In the genomic region with DNA sequence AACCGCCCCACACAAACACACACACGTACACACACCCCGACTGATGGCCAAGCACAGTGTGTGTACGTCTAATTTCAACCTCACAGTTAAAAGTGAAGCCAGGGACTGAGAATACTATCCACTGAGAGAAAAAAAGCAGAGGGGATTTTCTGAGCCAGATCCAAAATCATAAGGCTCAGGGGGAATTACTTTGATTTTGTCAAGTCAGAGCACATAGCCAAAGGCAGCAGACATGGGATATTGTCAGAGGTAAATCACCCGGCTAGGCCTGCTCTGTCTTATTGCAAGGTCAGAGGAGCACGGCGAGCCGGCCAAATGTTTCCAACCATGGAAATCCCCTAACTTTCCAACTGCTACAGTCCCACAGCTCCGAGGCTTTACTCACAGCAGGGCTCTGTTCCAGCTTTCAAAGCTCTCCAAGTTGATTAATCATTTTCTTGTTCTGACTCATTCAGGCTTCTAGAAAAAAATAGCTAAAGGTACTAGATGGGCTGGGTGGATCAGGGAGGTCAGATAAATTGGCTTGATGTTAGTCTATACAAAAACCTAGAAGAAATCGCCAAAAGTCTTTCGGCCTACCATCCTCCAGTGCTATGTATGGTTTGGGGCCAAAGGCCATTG, we compare ENCODE assay signal across 8 mouse cellular contexts.
A peak's percentile ranks its signal among the peaks of the same experiment; 100 is the strongest.
DNase-seq lines count a peak whose midpoint lies in the region; ATAC-seq and TF ChIP-seq lines count a peak whose summit lies in the region.

No protein-coding gene starts in this region.

- H3K36me3 ChIP-seq in embryonic facial prominence, embryonic 10.5 days (replicated peaks), result no peaks in the 10 kb centered on the region
- no peaks in the 10 kb centered on the region for H3K36me3 ChIP-seq in limb, embryonic 12.5 days
- H3K36me3 ChIP-seq in splenic B cell, adult 2 months (ENCODE audit: control insufficient read depth, insufficient read depth, low read length, poor library complexity, severe bottlenecking), result no peaks in the 10 kb centered on the region

- H3K9me3 ChIP-seq in embryonic facial prominence, embryonic 10.5 days, result no peaks in the 10 kb centered on the region
- no peaks in the 10 kb centered on the region for H3K9me3 ChIP-seq in limb, embryonic 12.5 days

- no peak overlapping the region for H3K4me2 ChIP-seq in limb, embryonic 12.5 days

- peak; percentile 72 for DNase-seq in embryo, embryonic 10 days (ENCODE audit: low spot score)
- DNase-seq in embryo, embryonic 9.5 days (ENCODE audit: extremely low spot score), result no peak
- DNase-seq in 3134 (ENCODE audit: extremely low read depth, insufficient read length, low spot score), result peak; percentile 74
- no peak for DNase-seq in embryonic facial prominence, embryonic 10.5 days (ENCODE audit: low spot score)
- DNase-seq in heart, postnatal 10 days, result peak; percentile 83 to 88
- DNase-seq in splenic B cell, adult 2 months (ENCODE audit: low read depth, low spot score), result peak; percentile 10
- DNase-seq in cerebellum, adult 2 months, result no peak

- TF ChIP-seq POLR2A in cerebellum, adult 2 months (IDR thresholded peaks at IDR 0.05; ENCODE audit: borderline replicate concordance, insufficient read depth, low read length), result no peak

- H3K27ac ChIP-seq in embryonic facial prominence, embryonic 10.5 days (replicated peaks), result peak overlapping the region; percentile 65
- H3K27ac ChIP-seq in limb, embryonic 12.5 days, result peak overlapping the region; percentile 69
- H3K27ac ChIP-seq in cerebellum, adult 2 months (ENCODE audit: insufficient read depth, low read length), result no peak overlapping the region; the same call in 1 of the 2 replicates

- peaks cover 45% of the 10 kb centered on the region for H3K4me1 ChIP-seq in embryonic facial prominence, embryonic 10.5 days
- H3K4me1 ChIP-seq in limb, embryonic 12.5 days (replicated peaks), result peaks cover 56% of the 10 kb centered on the region
- no peaks in the 10 kb centered on the region for H3K4me1 ChIP-seq in cerebellum, adult 2 months (ENCODE audit: control insufficient read depth, insufficient read depth, low read length)

- H3K27me3 ChIP-seq in embryonic facial prominence, embryonic 10.5 days (replicated peaks; ENCODE audit: low read depth, poor library complexity, severe bottlenecking), result no peaks in the 10 kb centered on the region
- H3K27me3 ChIP-seq in limb, embryonic 12.5 days, result no peaks in the 10 kb centered on the region
- no peaks in the 10 kb centered on the region for H3K27me3 ChIP-seq in splenic B cell, adult 2 months (ENCODE audit: control insufficient read depth, insufficient read depth, low read length, poor library complexity, severe bottlenecking)
- no peaks in the 10 kb centered on the region for H3K27me3 ChIP-seq in cerebellum, adult 2 months (ENCODE audit: control insufficient read depth, insufficient read depth, low read length)

- peak; percentile 71; the same call in 1 of the 2 replicates for ATAC-seq in limb, embryonic 12.5 days (ENCODE audit: insufficient number of reproducible peaks, insufficient read depth, low FRiP score, low TSS enrichment, low read depth)

- 57% methylated on average over 11 of the region's 11 CpGs for WGBS in embryonic facial prominence, embryonic 10.5 days
- WGBS in limb, embryonic 12.5 days, result 35% methylated on average over 11 of the region's 11 CpGs
- 53% methylated on average over 11 of the region's 11 CpGs for WGBS in cerebellum, adult 2 months

- H3K9ac ChIP-seq in limb, embryonic 12.5 days (replicated peaks), result no peak overlapping the region

- no peak overlapping the region for H3K4me3 ChIP-seq in embryonic facial prominence, embryonic 10.5 days
- no peak overlapping the region for H3K4me3 ChIP-seq in limb, embryonic 12.5 days (replicated peaks)
- H3K4me3 ChIP-seq in cerebellum, adult 2 months (replicated peaks; ENCODE audit: insufficient read depth, low read depth, low read length), result no peak overlapping the region

- intact Hi-C loops in heart, postnatal 10 days (cut with DNase I), result no loop called here

- no peak for TF ChIP-seq CTCF in cerebellum, adult 2 months (IDR thresholded peaks at IDR 0.05; ENCODE audit: borderline replicate concordance, insufficient read depth, low read depth, low read length)

Comparison
In these comparisons a context has a peak if more than half of its experiments do, and no peak if none do; other contexts are left out.
1. DNase-seq: peak in embryo, embryonic 10 days (single experiment), 3134 (single experiment), heart, postnatal 10 days (2 of 2) and splenic B cell, adult 2 months (single experiment); none in embryo, embryonic 9.5 days (single experiment), embryonic facial prominence, embryonic 10.5 days (single experiment) and cerebellum, adult 2 months (0 of 2).